Mouse (Mus musculus): ENCODE data around the gene Fam129a.

Fam129a gene

GRCm38 (mm10) chr1:151625260-151625659 is 54.3 kb downstream of the Fam129a start:
- DNase-seq (ENCODE audit: low read depth, low spot score): no peak

GRCm38 (mm10) chr1:151625690-151626089 is 54.7 kb downstream of the Fam129a start:
- DNase-seq (ENCODE audit: low read depth, low spot score): no peak

- DNase-seq (ENCODE audit: low read depth, low spot score): no peak
Observed at GRCm38 (mm10) chr1:151626631-151627030, 55.6 kb downstream of the Fam129a start.

GRCm38 (mm10) chr1:151627141-151627540 is 56.2 kb downstream of the Fam129a start:
- no peak for DNase-seq (ENCODE audit: low read depth, low spot score)

- DNase-seq (ENCODE audit: low read depth, low spot score): peak; percentile 9
Observed at GRCm38 (mm10) chr1:151629591-151630250, 58.7 kb downstream of the Fam129a start.

GRCm38 (mm10) chr1:151630251-151630628 is 59.3 kb downstream of the Fam129a start:
- no peak for DNase-seq (ENCODE audit: low read depth, low spot score)

- DNase-seq (ENCODE audit: low read depth, low spot score): no peak
Observed at GRCm38 (mm10) chr1:151631061-151631460, 60.1 kb downstream of the Fam129a start.

- no peak for DNase-seq (ENCODE audit: low read depth, low spot score)
Observed at GRCm38 (mm10) chr1:151631703-151632294, 60.8 kb downstream of the Fam129a start.

GRCm38 (mm10) chr1:151632567-151633356 is 61.8 kb downstream of the Fam129a start:
- no peak for DNase-seq (ENCODE audit: low read depth, low spot score)

GRCm38 (mm10) chr1:151636637-151637036 is 65.7 kb downstream of the Fam129a start:
- DNase-seq (ENCODE audit: low read depth, low spot score): no peak

- no peak for DNase-seq (ENCODE audit: low read depth, low spot score)
Observed at GRCm38 (mm10) chr1:151637351-151637922, 66.5 kb downstream of the Fam129a start.

- DNase-seq (ENCODE audit: low read depth, low spot score): no peak
Observed at GRCm38 (mm10) chr1:151638357-151638756, 67.4 kb downstream of the Fam129a start.

GRCm38 (mm10) chr1:151638770-151639169 is 67.8 kb downstream of the Fam129a start:
- no peak for DNase-seq (ENCODE audit: low read depth, low spot score)

- no peak for DNase-seq (ENCODE audit: low read depth, low spot score)
Observed at GRCm38 (mm10) chr1:151646380-151646779, 75.4 kb downstream of the Fam129a start.

GRCm38 (mm10) chr1:151648099-151648498 is 77.1 kb downstream of the Fam129a start:
- DNase-seq (ENCODE audit: low read depth, low spot score): no peak

- no peak for DNase-seq (ENCODE audit: low read depth, low spot score)
Observed at GRCm38 (mm10) chr1:151657042-151657605, 86.1 kb downstream of the Fam129a start.

- no peak for DNase-seq (ENCODE audit: low read depth, low spot score)
Observed at GRCm38 (mm10) chr1:151658291-151658830, 87.4 kb downstream of the Fam129a start.

GRCm38 (mm10) chr1:151659636-151660035 is 88.7 kb downstream of the Fam129a start:
- DNase-seq (ENCODE audit: low read depth, low spot score): no peak

GRCm38 (mm10) chr1:151660251-151660650 is 89.3 kb downstream of the Fam129a start:
- no peak for DNase-seq (ENCODE audit: low read depth, low spot score)

- DNase-seq (ENCODE audit: low read depth, low spot score): no peak
Observed at GRCm38 (mm10) chr1:151660883-151661282, 89.9 kb downstream of the Fam129a start.

- no peak for DNase-seq (ENCODE audit: low read depth, low spot score)
Observed at GRCm38 (mm10) chr1:151661684-151662439, 90.9 kb downstream of the Fam129a start.
